Mouse (Mus musculus) layer of hippocampus, adult 8-10 months (tissue): ENCODE results near the gene Fabp3. TPM values are rescaled to one million over a fixed set of nuclear protein-coding genes. Genes with fewer than 3 reads are reported as not detected.

ENCODE experiments used
- DNase-seq, 2 experiments: peaks; one replicate each; pipeline ENCODE4 v3.0.0; 2022; ENCODE audit warnings: low spot score in 2 of 2
- total RNA-seq, 4 experiments: library from RNA; stranded (reverse); gene quantifications; 2 replicates each; pipeline ENCODE4 v1.2.4; 2022

Fabp3 gene
- 100 to 1,000 TPM in 1 of 4 experiments, 10 to 100 TPM in 3; 87.7 to 102 (median 95.3) TPM for total RNA-seq

DNA sequence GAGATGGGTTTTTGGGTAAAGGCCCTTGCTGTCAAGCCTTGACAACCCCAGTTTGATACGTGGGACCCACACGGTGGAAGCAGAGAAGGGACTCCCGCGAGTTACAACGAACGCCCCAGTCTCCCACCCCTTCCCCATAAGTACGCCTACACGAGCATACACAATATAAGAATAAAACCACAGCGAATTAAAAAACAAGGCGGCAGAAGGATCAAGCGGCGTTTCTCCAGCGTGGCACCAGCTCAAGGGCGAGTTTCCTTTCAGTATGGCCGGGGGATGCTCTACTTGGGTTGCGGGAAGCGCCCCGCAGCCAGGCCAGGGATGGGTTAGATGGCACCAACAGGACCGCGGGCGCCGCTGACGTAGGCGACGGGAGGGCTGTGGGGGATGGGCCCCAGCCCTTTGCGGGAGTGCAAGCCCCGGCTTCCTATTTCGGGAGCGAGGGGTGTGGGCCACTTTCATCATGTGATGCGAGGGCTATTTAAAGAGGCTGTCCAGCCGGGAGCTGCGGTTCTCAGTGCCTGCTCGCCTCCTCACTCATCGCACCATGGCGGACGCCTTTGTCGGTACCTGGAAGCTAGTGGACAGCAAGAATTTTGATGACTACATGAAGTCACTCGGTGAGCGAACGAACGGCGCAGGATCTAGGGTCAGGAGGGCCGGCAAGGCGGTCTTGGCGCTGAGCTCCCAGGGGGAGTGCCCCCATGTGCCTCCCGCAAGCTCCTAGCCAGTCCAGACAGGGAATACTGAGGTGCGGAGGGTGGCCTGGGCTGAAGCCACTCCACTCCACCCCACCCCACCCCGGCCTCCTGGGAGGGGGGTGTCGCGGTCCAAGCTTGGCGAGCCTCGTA lies at the start of gene Fabp3, which contains the start of gene Gm10570:
Gene Fabp3, plus strand, starts transcription at position 365 of the 851 bp plus-strand sequence.
Gene Gm10570, minus strand, starts transcription at position 444 of the 851 bp plus-strand sequence.
- peak; percentile 67 to 68 for DNase-seq

DNA sequence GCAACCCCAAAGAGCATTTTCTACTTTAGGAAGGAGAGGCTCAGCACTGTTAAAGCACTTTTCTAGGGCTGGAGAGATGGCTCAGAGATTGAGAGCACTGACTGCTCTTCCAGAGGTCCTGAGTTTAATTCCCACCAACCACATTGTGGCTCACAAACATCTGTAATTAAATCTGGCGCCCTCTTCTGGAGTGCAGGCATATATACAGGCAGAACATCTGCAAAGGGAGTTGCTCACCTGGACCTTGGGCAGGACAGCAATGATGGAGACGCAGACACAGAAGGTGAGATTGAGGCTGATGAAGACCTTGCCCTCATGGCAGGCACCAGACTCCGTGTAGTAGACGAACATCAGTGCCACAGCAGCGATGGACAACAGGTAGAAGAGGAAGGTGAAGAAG lies 48.0 kb upstream of the Fabp3 start:
- DNase-seq, result no peak

DNA sequence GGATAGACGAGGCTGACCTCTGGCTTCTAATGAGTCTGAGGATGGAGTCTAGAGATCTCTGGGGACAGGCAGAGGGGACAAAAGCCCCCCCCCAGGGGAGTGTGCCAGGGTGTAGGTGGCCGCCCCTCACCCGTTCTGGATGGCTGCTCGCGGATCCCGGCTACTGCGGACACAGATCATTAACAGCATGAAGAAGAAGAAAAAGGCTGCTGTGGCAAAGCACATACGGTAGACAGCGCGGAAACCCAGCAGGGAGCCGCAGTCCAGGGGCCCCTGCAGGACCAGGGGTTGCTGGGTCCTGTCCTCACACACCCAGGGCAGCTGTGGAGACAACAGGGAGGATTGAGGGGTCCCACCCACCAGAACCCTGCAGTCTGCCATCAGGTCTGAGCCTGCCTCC lies 44.3 kb upstream of the Fabp3 start:
- no peak for DNase-seq

DNA sequence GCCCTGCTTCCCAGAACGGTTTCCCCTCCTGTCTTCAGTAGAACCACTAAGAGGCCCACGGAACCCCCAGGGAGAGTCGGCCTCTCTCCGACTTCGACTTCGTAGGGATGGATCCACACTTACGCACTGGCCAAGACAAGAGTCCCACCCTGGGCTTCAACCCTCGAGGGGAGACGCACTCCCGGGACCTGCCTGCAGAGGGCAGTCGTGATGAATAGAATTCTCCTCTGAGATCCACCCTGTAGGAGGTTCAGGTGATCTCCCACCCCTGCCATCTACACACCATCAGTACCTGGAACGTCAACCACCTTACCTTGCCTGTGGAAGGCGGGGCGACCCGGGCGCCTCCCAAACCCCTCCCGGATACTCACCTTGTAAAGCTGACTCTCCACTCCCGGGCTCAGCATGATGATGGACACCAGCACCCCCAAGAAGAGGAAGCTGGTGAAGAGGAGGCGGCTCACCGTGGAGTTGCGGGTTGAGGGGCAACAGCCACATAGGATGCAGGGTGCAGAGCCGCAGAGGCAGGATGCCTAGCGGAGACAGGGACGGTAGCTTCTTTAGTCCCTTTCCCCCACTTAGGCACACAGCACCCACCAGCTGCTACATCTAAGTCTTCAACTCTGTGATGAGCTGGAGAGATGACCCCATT lies 43.6 kb upstream of the Fabp3 start:
- peak; percentile 44 to 58 for DNase-seq

DNA sequence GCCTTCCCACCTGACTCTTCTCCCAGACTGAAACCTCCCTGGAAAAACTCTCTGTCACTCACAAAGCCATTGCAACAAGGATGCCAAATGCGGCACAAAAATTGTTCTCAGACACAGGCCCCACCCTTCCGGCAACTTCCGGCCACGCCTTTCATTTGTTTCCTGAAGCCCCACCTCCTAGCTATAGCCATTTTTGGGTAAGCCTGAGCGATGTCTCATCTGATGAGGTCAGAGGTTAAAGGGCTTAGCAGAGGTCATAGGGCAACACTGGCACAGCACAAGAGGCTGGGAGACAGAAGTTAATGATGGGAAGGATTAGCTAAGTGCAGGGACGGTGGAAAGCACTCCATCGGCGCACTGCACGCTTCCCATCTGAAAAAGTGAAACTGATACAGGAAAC lies 41.8 kb upstream of the Fabp3 start:
- DNase-seq, result no peak

DNA sequence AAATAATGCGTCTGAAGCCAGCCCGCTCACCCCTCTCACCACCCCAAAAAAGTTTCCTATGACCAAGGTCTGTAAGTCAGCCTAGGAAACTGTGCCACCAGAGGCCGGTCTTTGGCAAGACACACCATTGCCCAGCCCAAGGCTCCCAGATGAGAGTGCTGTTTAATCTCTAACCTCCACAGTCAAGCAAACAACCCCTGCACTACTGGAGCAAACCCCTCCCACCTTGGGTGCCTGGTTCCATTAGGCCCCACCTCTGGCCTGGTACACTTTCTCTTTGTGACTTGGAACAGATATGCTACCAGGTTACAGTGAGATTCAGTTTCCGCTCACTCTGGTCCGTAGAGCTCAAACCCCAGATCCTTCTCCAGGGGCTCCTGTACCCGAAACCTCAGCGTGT lies 41.3 kb upstream of the Fabp3 start:
- DNase-seq, result no peak

DNA sequence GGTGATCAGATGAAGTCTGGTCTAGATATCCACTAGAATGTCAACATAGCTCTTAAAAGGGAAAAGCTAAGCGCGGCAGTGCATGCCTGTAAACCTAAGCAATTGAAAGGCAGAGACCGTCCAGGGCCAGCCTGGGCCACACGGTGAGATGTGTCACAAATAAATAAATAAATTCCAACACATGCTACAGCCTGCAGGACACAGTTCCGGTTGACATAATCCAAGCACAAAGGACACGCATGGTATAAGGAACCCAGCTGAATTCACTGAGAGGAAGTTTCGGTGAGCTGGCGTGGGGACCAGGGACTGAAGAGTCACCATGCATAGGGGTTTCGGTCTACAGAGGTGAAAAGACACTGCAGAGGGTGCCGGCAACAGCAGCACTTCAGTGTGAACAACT lies 39.7 kb upstream of the Fabp3 start:
- no peak for DNase-seq

DNA sequence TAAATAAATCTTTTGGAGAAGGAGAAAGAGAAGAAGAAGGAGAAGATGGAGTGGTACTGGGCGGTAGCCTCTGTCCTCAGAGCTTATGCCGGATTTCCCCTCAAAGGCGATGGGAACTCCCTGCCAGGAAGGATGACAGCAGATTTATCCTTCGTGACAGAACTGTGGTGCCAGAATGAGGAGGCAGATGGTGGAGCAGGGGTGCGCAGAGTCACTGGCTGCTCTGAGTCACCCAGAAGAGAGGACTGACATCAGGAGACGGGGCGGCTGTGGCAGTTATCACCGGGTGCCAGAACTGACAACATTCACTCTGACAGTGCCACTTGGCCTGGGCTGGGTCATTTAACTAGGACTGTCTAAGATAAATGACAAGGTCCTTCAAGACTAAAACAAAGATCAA lies 38.3 kb upstream of the Fabp3 start:
- DNase-seq, result peak; percentile 81 to 85

DNA sequence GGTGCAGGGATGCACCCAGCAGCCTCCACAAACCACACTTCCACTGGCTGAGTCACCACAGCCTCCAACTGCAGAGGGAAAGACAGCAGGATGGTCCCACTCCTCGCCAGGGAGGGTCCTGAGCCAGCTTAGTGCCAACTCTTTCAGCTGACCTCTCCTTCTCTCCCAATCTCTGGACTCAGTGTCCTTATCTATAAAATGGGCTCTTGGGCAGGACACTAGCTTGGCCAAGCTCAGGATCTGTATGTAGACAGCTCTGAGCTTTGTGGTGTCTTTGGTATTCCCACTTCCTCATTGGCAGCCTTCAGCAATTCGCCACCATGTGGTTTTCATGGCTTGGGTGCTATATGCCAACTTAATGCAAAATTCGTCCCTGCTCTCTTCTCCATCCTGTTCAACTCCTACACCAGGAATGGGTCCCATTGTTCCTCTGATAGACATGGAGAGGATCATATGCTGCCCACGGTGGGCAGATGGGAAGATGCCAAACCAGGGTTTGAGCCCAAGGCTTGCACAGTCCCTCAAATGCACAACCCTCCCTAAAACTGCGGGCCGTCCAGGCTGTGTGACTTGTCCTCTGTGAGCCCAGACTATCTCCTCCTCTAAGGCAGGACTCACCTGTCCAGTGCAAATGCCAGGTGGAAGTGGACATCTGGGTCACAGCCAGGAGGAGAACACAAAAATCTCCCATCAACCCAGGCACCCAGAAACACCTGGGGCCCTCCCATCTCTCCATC lies 37.6 kb upstream of the Fabp3 start:
- DNase-seq, result peak; percentile 24 to 26

DNA sequence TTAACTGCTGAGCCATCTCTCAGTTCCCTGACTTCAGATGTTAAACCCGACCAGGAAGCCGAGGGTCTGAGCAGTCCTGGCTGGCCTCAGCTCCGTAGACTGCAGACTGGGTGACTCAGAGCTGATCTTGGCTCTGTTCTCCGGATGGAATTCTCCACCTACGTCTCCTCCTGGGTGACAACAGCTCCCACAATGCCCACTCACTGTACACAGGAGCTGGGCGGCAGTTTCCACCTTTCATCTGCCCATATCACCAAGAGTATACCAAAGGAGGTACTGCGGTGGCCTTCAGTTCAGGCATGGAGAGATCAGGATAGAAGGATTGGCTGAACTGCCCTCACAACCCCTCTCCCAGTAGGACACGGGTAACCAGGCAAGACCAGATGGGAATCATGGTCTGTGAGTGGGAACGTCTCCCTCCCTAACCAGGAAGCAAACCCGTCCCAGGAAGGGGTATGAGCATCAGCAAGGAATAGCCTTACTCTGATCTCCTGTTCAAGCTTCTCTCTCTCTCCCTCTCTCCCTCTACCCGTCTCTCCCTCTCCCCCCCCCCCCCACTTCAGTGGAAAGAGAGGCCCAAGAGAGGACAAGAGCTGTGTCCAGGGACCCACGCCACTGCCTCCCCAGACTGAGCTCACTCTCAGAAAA lies 34.6 kb upstream of the Fabp3 start:
- peak; percentile 38 to 52 for DNase-seq

DNA sequence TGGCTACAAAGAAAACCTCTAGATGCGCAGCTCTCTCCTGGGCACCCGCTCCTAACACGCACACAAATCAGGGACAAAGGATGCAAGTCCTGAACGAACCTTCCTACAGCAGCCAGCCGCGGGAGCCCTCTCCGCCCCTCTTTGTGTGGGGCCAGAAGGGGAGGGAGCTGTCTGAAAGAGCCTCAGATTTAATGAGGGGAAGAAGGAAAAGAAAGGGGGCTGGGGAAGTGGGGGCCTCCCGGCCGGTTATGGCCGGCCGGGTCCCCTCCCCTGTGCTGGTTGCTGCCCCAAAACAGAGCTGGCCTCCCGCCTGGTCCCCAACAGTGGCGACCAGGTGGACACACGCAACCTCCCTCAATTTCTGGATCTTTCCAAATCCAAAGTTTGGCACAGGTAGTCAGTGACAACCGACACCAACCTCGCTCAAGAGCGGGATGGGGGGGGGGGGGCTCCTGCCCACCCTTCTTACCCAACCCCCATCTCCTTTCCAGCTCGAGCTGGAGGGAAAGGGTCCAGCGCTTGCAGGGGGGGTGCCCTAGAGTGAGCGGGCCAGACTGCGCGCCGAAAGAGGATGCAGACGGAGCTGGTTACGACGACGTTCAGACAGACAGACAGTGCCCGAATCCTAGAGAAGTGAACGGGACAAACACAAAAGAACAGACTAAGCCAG lies 33.9 kb upstream of the Fabp3 start:
- DNase-seq, result no peak

DNA sequence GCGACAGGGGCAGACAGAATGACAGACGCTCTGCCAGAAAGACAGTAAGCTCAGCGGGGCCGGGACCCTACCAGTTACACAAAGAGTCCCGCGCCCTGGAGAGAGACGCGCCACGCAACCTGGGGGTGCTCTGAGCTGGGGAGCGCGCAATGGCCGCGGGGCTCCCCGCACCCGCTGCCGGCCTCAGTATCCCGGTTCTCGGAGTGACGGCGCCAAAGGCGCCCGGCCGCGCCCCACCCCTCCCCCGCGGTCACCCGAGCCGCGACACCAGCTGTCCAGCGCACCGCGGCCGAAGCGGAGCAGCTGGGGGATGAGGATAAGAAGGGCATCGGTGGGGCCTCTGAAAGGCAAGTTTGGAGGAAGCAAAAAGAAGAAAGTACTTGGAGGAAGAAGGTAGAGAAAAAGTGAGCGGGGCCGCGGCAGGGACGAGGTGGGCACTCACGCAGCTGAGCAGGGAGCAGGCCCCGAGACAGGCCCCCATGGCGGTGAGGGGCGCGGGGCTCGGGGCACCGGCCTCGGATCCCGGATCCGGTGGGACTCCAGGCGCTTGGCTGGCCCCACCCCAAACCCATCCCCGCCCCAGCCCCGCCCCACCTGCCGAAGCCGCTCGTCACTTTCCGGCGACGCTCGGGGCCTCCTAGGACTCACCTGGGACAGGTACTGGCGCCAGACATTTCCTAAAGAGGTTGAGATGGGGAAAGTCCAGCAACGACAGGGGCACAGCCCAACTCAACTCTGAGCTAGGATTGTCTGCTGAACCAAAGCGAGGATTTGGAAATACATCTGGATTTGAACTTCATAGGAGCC lies 33.2 kb upstream of the Fabp3 start:
- no peak for DNase-seq

DNA sequence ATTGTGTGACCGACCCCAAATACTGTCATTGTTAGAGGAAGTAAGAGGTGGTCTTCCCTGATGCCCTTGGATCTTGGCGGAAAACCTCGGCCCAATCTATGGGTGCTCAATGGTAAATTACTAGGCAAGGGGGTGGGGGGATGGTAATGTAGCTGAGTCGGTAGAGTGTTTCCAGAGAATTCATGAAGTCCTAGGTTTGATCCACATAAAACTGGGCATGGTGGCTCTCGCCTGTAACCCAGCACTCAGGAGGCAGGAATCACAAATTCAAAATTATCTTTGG lies 32.6 kb upstream of the Fabp3 start:
- no peak for DNase-seq

DNA sequence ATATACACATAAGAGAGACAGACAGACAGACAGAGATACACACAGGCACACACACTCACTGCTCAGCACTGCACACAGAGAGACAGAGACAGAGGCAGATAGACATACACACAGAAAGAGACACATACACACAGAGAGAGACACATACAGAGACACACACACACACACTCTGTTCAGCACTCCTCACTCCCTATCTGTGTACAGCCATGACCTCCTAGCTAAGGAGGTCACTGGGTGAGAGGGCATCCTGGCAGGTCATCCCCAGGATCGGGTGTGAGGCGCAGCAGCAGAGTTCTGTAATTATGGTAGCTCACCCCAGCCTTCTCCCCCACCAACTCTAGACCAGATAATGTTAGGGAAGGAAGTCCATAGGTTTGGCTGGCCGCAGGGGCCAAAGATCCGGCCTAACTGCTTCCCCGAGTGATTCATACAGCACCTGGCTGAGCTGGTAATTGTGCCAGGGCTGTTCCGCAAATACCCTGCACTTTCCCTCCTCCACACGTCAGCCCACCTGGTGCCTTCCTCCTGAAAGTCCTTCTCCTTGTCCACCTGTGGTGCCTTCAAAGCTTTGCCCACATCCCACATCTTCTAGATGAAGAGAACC lies 31.7 kb upstream of the Fabp3 start:
- no peak for DNase-seq

DNA sequence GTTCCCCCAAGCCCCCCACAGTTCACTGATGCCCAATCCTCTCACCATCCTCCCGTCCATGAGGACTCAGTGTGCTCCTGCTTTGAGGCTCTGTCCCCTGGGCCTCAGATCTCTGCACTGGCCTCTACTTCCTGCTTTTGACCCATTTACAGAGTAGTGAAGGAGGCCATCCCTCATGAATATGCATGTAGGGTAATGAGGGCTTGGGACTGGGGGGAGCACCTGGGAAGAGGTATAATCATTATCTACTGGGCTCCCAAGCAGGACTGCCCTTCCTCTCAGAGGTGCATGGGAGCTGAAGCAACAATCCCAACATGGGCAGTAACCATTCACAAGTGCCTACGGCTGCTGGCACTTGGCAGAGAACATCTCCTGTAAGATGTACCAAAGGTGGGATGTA lies 29.3 kb upstream of the Fabp3 start, which contains the start of gene Serinc2:
Gene Serinc2, minus strand, starts transcription at position 101 of the 400 bp plus-strand sequence.
- no peak for DNase-seq

DNA sequence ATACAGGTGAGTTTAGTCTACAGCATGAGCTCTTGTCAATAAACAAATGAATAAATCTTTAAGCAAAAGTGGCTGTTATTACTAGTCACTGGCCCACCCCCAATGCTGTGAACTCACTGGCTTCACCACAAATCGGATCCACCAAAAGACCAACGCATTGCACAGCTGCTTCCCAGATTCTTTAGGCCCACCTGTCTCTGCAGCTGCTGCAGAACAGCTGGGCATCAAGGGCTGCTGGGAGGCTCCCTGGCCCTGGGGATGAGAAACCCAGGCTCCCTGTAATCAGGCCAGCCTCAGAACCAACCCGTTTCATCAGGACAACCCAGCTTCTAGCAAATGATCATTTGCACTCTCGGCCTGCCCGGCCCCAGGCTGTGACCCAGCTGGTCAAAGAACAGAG lies 25.5 kb upstream of the Fabp3 start:
- no peak for DNase-seq

DNA sequence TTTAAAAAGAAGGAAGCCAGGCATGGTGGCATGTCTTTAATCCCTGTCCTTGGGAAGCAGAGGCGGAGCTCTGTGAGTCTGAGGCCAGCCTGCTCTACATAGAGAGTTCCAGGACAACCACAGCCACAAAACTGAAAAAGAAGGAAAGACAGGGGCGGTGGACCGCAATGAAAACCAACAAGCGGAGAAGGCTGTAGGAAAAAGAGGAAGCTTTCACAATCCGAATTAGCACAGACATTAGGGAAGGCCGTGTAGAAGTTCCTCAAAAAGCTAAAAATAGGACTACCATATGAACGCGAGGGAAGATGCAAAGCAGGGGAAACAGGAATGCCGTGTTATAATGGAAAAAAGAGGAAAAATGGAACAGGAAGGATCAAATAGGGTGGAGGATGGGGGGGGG lies 24.6 kb upstream of the Fabp3 start:
- DNase-seq, result no peak

DNA sequence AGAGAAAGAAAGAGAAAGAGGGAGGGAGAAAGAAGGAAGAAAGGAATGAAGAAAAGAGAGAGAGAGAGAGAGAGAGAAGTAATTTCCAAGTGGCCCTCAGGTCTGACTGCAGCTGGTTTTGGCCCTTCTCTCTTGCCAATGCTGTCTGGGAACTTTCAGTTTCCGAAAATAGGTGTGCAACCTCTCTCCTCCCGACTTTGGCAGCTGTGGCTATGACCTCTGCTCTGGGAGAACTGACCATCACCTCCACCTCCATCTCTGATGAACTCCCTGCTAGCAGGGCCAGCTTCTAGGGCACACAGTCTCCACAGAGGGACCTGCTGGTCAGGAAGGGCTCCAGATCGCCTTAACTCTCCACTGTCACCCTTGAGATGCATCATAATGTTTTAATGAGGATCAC lies 21.9 kb upstream of the Fabp3 start:
- DNase-seq, result no peak

DNA sequence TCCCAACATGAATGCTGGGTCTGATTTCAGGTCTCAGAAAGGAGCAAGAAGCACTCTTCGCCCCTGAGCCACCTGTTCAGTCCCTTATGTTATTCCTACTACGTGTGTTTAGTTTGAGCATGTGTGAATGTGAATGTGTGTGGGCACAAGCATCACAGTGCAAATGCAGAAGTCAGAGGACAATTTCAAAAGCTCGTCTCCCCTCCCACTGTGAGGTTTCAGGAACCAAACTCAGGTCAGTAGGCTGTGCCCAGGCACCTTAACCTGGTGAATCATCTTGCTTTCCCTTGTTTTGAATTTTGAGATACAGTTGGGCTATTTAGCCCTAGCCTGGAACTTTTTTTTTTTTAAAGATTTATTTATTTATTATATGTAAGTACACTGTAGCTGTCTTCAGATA lies 18.6 kb upstream of the Fabp3 start:
- DNase-seq, result no peak

DNA sequence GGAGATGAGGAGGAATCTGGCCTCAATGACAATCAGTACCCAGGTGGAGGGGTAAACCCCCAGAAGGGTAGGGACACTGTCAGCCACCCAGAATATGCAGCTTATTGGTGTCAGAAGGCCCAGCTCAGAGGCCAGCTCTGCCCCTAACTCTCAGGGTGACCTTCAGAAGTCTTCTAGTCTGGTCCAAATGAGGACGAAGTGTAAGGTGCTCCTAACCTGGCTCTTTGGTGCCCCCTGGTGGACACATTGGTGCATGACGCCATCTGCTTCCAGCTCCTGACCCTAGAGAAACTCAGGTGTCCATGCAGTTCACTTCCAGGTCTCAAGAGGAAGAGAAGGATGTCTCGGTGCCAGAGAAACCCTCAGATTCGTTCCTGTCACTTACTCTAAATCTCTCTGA lies 16.1 kb upstream of the Fabp3 start:
- peak in 1 of 2 experiments; percentile 76 for DNase-seq
